Mouse (Mus musculus): ENCODE measurements around the gene Ppm1a. TPM values are rescaled to one million over a fixed set of nuclear protein-coding genes. Genes with fewer than 3 reads are reported as not detected.
A peak's percentile ranks its signal among the peaks of the same experiment; 100 is the strongest.
"Not testable (repeated sequence)": the region's sequence is repeated elsewhere in the genome, so short reads cannot be mapped to it uniquely, and the experiment has no call there.

Ppm1a gene
- polyA plus RNA-seq, 1 experiment = 184 TPM

DNA sequence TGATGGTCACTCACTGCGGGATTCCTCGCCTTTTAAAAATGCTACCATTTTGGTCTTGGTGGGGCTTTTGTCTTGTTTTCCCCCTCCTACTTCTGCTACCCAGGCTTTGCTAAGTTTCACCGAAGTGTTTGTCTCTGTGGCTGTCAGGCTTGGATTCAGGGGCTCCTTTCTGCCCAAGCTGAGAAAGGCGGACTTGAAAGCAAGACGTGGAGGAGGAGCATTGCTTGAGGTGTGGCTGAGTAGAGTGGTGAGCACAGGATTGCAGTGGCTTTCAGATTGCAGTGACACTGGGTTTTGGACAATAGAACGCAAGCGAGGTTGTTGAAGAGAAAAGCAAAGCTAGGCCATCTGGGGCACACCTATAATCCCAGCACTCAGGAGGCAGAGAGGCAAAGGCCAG is 16.7 kb downstream of the Ppm1a start:
- DNase-seq = no peak
- TF ChIP-seq POLR2A (IDR thresholded peaks at IDR 0.05; ENCODE audit: borderline replicate concordance, insufficient read depth, low read length) (no peak), CTCF (IDR thresholded peaks at IDR 0.05; ENCODE audit: borderline replicate concordance, insufficient read depth, low read depth, low read length) (no peak)

DNA sequence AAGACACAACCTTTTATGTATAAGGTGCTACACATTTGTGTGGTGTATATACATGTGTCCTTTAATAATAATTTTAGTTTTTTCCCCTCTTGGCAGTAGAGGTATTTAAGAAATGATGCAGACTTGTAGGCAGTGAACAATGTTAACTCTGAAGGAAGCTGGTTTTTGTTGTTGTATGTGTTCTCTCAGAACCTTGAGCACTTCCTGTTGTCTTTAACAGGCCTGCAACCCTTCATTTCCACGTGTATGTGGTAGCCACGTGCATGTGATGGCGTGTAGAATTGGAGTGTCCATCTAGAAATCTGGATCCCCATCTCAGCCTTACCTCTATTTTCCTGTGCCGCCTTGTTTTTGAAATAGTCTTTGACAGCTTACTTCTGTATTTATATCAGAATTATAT is 20.0 kb downstream of the Ppm1a start:
- no peak for TF ChIP-seq POLR2A (IDR thresholded peaks at IDR 0.05; ENCODE audit: borderline replicate concordance, insufficient read depth, low read length)
- Histone ChIP-seq H3K4me3 (replicated peaks; ENCODE audit: insufficient read depth, low read depth, low read length) (no peak overlapping the region), H3K4me1 (ENCODE audit: control insufficient read depth, insufficient read depth, low read length) (peaks cover 3% of the 10 kb centered on the region; the same call in 1 of the 2 replicates), H3K27ac (ENCODE audit: insufficient read depth, low read length) (no peak overlapping the region), H3K27me3 (ENCODE audit: control insufficient read depth, insufficient read depth, low read length) (no peaks in the 10 kb centered on the region)
- 82% methylated on average over 4 of the region's 4 CpGs for WGBS
- no peak for DNase-seq

More for the DNA sequence above, 16.7 kb downstream of the Ppm1a start:
- Histone ChIP-seq H3K4me1 (ENCODE audit: control insufficient read depth, insufficient read depth, low read length) (peaks cover 11% of the 10 kb centered on the region; the same call in 1 of the 2 replicates), H3K4me3 (replicated peaks; ENCODE audit: insufficient read depth, low read depth, low read length) (no peak overlapping the region), H3K27me3 (ENCODE audit: control insufficient read depth, insufficient read depth, low read length) (no peaks in the 10 kb centered on the region), H3K27ac (ENCODE audit: insufficient read depth, low read length) (no peak overlapping the region)
- WGBS = 66% methylated on average over 7 of the region's 7 CpGs

DNA sequence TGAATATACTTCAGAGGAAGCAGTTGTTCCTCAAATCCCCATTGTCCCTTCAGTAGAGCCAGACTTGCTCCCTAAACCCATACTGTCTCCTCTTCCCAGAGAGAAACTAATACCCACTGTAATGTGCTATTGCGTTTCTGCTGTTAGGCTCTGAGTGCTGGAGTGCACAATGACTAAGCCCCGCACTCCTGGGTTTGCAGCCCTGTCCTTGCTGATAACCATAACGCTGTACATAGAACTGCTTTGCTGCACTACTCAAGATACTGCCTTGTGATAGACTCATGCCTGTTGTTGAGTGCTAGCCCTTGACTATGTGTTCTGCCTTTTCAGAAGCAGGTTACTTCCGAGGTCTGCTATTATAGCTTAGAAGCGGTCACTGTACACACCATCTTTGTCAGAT is 22.9 kb downstream of the Ppm1a start:
- 94% methylated on average over 5 of the region's 5 CpGs for WGBS
- Histone ChIP-seq H3K27me3 (ENCODE audit: control insufficient read depth, insufficient read depth, low read length) (no peaks in the 10 kb centered on the region), H3K27ac (ENCODE audit: insufficient read depth, low read length) (no peak overlapping the region), H3K4me1 (ENCODE audit: control insufficient read depth, insufficient read depth, low read length) (peaks cover 3% of the 10 kb centered on the region; the same call in 1 of the 2 replicates), H3K4me3 (replicated peaks; ENCODE audit: insufficient read depth, low read depth, low read length) (no peak overlapping the region)
- TF ChIP-seq POLR2A (IDR thresholded peaks at IDR 0.05; ENCODE audit: borderline replicate concordance, insufficient read depth, low read length) (no peak), CTCF (IDR thresholded peaks at IDR 0.05; ENCODE audit: borderline replicate concordance, insufficient read depth, low read depth, low read length) (no peak)
- DNase-seq = no peak

DNA sequence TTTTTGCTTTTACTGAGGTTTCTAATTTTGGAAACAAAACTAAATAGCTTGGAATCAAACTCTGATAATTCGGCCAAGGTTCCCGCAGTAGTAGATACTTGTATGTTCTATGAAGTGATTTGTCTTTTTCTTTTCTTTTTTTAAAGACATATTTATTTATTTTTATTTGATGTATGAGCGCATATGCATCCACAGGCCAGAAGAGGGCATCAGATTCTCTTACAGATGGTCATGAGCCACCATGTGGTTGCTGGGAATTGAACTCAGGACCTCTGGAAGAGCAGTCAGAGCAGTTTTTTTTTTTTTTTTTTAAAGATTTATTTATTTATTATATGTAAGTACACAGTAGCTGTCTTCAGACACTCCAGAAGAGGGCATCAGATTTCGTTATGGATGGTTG is 25.5 kb downstream of the Ppm1a start:
- not testable (repeated sequence) for H3K27ac ChIP-seq (ENCODE audit: insufficient read depth, low read length); H3K4me3 ChIP-seq (replicated peaks; ENCODE audit: insufficient read depth, low read depth, low read length); H3K4me1 ChIP-seq (ENCODE audit: control insufficient read depth, insufficient read depth, low read length); H3K27me3 ChIP-seq (ENCODE audit: control insufficient read depth, insufficient read depth, low read length); DNase-seq
- WGBS = 64% methylated on average over 4 of the region's 4 CpGs

DNA sequence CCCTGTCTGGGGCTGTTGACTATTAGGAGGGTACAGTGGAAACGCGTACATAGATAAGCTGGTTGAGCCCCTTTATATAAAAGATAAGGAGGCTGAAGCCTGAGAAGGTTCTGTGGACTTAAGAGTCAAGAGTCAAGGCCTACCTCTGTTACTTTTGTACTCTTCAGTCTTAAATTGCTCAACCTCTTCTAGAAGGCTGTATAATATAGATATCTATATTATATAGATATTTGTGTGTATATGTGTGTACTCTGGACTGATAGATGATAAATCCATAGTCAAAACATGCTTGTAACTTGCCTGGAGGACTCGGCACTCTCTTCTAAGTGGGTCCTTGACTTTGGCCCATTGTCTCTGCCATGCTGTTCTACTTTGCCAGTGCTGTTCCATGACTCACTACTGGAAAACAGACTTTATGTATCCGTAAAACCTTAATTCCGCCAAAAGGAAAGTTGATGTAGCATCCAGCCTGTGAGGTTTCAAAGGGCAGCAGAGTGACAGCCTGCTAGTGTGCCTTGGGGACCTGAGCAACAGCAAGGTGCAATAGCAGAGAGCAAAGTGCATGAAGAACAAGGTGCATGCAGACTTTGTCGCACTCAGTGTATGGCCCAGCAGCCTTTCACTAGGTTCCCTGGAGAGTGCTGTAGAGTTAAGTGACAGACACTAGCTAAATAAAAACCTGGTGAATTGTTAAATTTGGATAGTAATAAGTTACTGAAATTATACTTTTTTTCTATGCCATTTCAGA is 28.1 kb downstream of the Ppm1a start:
- H3K4me3 ChIP-seq (replicated peaks; ENCODE audit: insufficient read depth, low read depth, low read length) = no peak overlapping the region
- no peak overlapping the region for H3K27ac ChIP-seq (ENCODE audit: insufficient read depth, low read length)
- H3K4me1 ChIP-seq (ENCODE audit: control insufficient read depth, insufficient read depth, low read length) = peaks cover 3% of the 10 kb centered on the region
- DNase-seq = no peak
- 91% methylated on average over 6 of the region's 6 CpGs for WGBS
- no peaks in the 10 kb centered on the region for H3K27me3 ChIP-seq (ENCODE audit: control insufficient read depth, insufficient read depth, low read length)
- TF ChIP-seq POLR2A (IDR thresholded peaks at IDR 0.05; ENCODE audit: borderline replicate concordance, insufficient read depth, low read length) = no peak
- no peak for TF ChIP-seq CTCF (IDR thresholded peaks at IDR 0.05; ENCODE audit: borderline replicate concordance, insufficient read depth, low read depth, low read length)

DNA sequence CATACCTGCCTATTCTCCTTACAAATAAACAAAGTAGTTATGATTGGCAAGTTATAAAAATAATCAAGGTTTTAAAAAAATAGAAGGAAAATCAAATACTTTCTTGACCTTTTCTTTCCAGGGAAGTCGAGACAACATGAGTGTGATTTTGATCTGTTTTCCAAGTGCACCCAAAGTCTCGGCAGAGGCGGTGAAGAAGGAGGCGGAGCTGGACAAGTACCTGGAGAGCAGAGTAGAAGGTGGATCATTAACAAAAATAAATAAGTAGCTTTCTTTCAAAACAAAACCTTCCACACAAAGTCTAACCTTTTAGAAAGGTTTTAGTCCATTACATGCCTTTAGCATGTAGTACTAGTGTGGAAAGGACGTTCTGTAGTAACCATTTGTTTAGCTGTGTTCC is 29.3 kb downstream of the Ppm1a start:
- WGBS = 86% methylated on average over 5 of the region's 5 CpGs
- Histone ChIP-seq H3K4me1 (ENCODE audit: control insufficient read depth, insufficient read depth, low read length) (peaks cover 3% of the 10 kb centered on the region; the same call in 1 of the 2 replicates), H3K4me3 (replicated peaks; ENCODE audit: insufficient read depth, low read depth, low read length) (no peak overlapping the region), H3K27me3 (ENCODE audit: control insufficient read depth, insufficient read depth, low read length) (no peaks in the 10 kb centered on the region), H3K27ac (ENCODE audit: insufficient read depth, low read length) (no peak overlapping the region)
- no peak for DNase-seq
- TF ChIP-seq POLR2A (IDR thresholded peaks at IDR 0.05; ENCODE audit: borderline replicate concordance, insufficient read depth, low read length) (no peak), CTCF (IDR thresholded peaks at IDR 0.05; ENCODE audit: borderline replicate concordance, insufficient read depth, low read depth, low read length) (no peak)

DNA sequence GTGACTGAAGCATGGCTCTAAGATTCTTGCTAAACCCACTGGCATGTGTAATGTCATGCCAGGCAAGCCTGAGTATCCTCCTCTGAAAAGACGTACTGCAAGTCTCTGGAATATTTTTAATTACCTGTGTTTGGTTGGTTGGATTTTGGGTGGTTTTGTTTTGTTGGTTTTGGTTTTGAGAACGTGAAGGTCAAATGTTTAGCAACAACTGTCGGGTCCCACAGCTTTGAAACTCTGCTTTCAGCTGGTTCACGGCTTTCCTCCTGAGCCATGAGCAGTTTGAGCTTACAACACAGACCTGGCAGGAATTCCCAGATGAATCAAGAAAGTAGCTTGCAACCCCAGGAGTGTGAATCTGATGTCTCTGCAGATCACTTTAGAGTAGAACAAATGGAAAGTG is 29.7 kb downstream of the Ppm1a start:
- Histone ChIP-seq H3K4me3 (replicated peaks; ENCODE audit: insufficient read depth, low read depth, low read length) (no peak overlapping the region), H3K27ac (ENCODE audit: insufficient read depth, low read length) (no peak overlapping the region), H3K27me3 (ENCODE audit: control insufficient read depth, insufficient read depth, low read length) (no peaks in the 10 kb centered on the region), H3K4me1 (ENCODE audit: control insufficient read depth, insufficient read depth, low read length) (peaks cover 2% of the 10 kb centered on the region; the same call in 1 of the 2 replicates)
- TF ChIP-seq POLR2A (IDR thresholded peaks at IDR 0.05; ENCODE audit: borderline replicate concordance, insufficient read depth, low read length) (no peak), CTCF (IDR thresholded peaks at IDR 0.05; ENCODE audit: borderline replicate concordance, insufficient read depth, low read depth, low read length) (no peak)
- WGBS = 82% methylated on average over 4 of the region's 4 CpGs
- DNase-seq = no peak

DNA sequence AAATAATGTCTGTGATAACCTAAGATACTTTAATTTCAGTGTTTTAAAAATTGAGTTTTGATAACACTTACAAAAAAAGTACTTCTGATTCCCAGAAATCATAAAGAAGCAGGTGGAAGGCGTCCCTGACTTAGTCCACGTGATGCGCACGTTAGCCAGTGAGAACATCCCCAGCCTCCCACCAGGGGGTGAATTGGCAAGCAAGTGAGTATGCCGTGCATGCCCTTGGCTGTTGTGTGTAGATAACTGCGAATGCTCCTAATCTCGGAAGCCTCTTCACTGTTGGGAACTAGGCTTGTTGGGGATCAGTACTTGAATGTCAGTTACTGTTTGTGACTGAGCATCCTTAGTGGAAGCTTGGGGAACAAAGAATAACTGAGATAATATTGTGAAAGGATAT is 33.3 kb downstream of the Ppm1a start:
- Histone ChIP-seq H3K27ac (ENCODE audit: insufficient read depth, low read length) (no peak overlapping the region), H3K4me3 (replicated peaks; ENCODE audit: insufficient read depth, low read depth, low read length) (no peak overlapping the region), H3K27me3 (ENCODE audit: control insufficient read depth, insufficient read depth, low read length) (no peaks in the 10 kb centered on the region), H3K4me1 (ENCODE audit: control insufficient read depth, insufficient read depth, low read length) (no peaks in the 10 kb centered on the region; the same call in 1 of the 2 replicates)
- no peak for TF ChIP-seq POLR2A (IDR thresholded peaks at IDR 0.05; ENCODE audit: borderline replicate concordance, insufficient read depth, low read length)
- TF ChIP-seq CTCF (IDR thresholded peaks at IDR 0.05; ENCODE audit: borderline replicate concordance, insufficient read depth, low read depth, low read length) = no peak
- WGBS = 8% methylated on average over 7 of the region's 7 CpGs
- peak; percentile 61 to 75 for DNase-seq
